Mouse (Mus musculus) ZHBTc4 (cell line): ENCODE data around the gene Gm17467.
"Not testable (repeated sequence)": the region's sequence is repeated elsewhere in the genome, so short reads cannot be mapped to it uniquely, and the experiment has no call there.

Experiments used
- DNase-seq: peaks from one replicate; pipeline ENCODE4 v3.0.0-alpha.2; 2011; ENCODE audit warnings: low read depth, low spot score

Gm17467 gene

DNA sequence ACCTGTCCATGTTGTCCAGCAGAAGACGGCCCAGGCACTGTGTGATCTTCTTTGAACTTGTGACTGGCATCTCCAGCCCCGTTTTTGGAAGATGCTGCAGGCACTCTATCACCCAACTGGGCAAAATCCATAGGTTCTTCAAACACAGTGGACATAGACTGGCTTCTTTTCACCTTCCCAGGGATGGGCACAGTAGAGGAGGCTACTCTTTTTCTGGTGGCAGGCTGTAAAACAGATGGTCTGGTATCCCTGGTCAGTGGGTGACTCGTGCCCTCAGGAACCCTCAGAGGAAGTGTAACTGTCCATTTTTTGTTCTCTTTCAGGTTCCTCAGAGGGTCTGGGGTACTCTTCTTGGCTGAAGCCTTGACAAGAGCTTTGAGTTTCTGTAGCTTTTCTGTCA lies at the start of gene Gm17467:
Gene Gm17467 (minus strand): TSS at position 101 of the 400 bp plus-strand sequence.
- not testable (repeated sequence) for DNase-seq
